Mouse (Mus musculus): ENCODE measurements around the gene Tbc1d1. TPM values are rescaled to one million over a fixed set of nuclear protein-coding genes. Genes with fewer than 3 reads are reported as not detected.
A peak's percentile ranks its signal among the peaks of the same experiment; 100 is the strongest.

The Tbc1d1 gene
- polyA plus RNA-seq, 1 experiment, result 17.0 TPM

DNA sequence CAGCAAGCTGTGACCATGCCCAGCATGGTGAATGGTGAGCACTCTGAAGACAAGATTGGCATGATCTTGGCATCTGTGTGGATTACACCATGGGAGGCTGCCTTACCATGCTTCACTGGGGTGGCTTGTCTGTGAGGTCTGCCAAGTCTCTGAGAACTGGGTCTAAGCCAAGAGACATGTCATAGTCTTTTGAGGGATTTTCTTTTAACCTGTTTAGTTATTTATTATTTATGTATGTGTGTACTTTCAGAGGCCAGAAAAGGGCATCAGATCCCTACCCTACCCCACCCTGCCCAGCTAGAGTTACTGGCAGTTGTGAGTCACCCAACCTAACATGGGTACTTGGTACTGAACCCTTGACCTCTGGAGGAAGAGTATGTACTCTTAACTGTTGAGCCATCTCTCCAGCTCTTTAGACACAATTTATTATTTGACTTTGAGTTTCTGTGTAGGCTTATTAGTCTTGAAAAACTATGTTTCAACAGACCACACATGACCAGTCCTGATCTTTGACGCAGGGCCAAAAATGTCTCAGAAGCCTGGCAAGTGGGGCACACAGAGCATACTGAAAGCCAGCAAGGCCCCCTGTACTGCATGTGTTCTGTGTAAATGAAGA lies 40.3 kb downstream of the Tbc1d1 start:
- WGBS, result 93% methylated on average over 1 of the region's 1 CpGs
- no peak for DNase-seq

DNA sequence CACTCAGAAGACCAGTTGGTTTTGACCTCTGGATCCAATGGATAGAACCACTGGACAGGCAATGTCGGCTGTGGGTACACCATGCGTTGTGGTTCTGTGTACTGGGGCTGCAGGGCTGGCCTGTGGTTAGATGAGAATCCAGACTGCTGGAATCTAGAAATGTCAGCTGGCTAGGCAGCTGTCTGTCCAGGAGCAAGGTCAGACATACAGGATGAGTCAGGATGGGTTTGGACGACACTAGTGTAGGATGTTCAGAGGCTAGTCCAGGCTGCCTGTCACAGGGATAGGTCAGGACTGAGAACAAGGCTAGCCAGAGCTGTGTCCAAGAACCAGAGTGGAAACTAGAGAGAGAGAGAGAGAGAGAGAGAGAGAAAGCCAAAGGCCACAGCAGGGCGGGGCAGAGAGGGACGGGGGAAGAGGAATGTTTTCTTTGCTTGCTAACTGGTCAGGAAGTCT lies 40.8 kb downstream of the Tbc1d1 start:
- Histone ChIP-seq H3K27me3 (ENCODE audit: control insufficient read depth, insufficient read depth, low read length) (no peaks in the 10 kb centered on the region), H3K4me3 (ENCODE audit: control insufficient read depth, insufficient read depth, low read length) (no peak overlapping the region), H3K27ac (ENCODE audit: control insufficient read depth, insufficient read depth, low read length) (no peak overlapping the region), H3K4me1 (replicated peaks; ENCODE audit: control insufficient read depth, insufficient read depth, low read length) (no peaks in the 10 kb centered on the region), H3K36me3 (ENCODE audit: control insufficient read depth, insufficient read depth, low read length) (no peaks in the 10 kb centered on the region)
- TF ChIP-seq POLR2A (IDR thresholded peaks at IDR 0.05; ENCODE audit: control insufficient read depth, extremely low read depth, insufficient read depth, low read length, poor library complexity) (no peak), CTCF (IDR thresholded peaks at IDR 0.05; ENCODE audit: borderline replicate concordance, control insufficient read depth, extremely low read depth, insufficient read depth, low read length, poor library complexity) (no peak)
- no peak for DNase-seq
- WGBS, result 85% methylated on average over 5 of the region's 5 CpGs

More for the DNA sequence above, 40.3 kb downstream of the Tbc1d1 start:
- no peak overlapping the region for H3K4me3 ChIP-seq (ENCODE audit: control insufficient read depth, insufficient read depth, low read length)
- no peaks in the 10 kb centered on the region for H3K36me3 ChIP-seq (ENCODE audit: control insufficient read depth, insufficient read depth, low read length)
- no peak for TF ChIP-seq CTCF (IDR thresholded peaks at IDR 0.05; ENCODE audit: borderline replicate concordance, control insufficient read depth, extremely low read depth, insufficient read depth, low read length, poor library complexity)
- no peak for TF ChIP-seq POLR2A (IDR thresholded peaks at IDR 0.05; ENCODE audit: control insufficient read depth, extremely low read depth, insufficient read depth, low read length, poor library complexity)
- no peak overlapping the region for H3K27ac ChIP-seq (ENCODE audit: control insufficient read depth, insufficient read depth, low read length)
- no peaks in the 10 kb centered on the region for H3K4me1 ChIP-seq (replicated peaks; ENCODE audit: control insufficient read depth, insufficient read depth, low read length)
- no peaks in the 10 kb centered on the region for H3K27me3 ChIP-seq (ENCODE audit: control insufficient read depth, insufficient read depth, low read length)

DNA sequence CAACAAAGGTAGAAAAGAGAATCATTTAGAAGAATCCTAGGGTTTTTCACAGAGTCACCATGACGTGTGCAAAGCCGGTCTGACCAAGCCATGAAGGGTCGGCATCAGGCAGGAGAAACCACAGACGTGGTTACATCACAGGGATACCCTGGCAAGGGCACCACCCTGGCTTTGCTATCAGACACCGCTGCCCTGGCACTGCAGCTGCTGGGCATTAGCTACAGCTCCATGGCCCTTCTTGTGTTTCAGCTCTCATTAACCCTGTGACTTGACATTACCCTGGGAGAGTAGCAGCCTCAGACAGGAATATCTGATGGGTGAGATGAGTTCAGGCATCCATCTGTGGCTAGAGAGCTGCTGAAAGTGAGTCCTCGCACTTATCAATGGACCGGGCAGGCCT lies 42.5 kb downstream of the Tbc1d1 start:
- Histone ChIP-seq H3K27me3 (ENCODE audit: control insufficient read depth, insufficient read depth, low read length) (no peaks in the 10 kb centered on the region), H3K27ac (ENCODE audit: control insufficient read depth, insufficient read depth, low read length) (no peak overlapping the region), H3K4me3 (ENCODE audit: control insufficient read depth, insufficient read depth, low read length) (no peak overlapping the region), H3K4me1 (replicated peaks; ENCODE audit: control insufficient read depth, insufficient read depth, low read length) (no peaks in the 10 kb centered on the region), H3K36me3 (ENCODE audit: control insufficient read depth, insufficient read depth, low read length) (no peaks in the 10 kb centered on the region)
- TF ChIP-seq POLR2A (IDR thresholded peaks at IDR 0.05; ENCODE audit: control insufficient read depth, extremely low read depth, insufficient read depth, low read length, poor library complexity) (no peak), CTCF (IDR thresholded peaks at IDR 0.05; ENCODE audit: borderline replicate concordance, control insufficient read depth, extremely low read depth, insufficient read depth, low read length, poor library complexity) (no peak)
- no peak for DNase-seq
- 96% methylated on average over 7 of the region's 7 CpGs for WGBS

DNA sequence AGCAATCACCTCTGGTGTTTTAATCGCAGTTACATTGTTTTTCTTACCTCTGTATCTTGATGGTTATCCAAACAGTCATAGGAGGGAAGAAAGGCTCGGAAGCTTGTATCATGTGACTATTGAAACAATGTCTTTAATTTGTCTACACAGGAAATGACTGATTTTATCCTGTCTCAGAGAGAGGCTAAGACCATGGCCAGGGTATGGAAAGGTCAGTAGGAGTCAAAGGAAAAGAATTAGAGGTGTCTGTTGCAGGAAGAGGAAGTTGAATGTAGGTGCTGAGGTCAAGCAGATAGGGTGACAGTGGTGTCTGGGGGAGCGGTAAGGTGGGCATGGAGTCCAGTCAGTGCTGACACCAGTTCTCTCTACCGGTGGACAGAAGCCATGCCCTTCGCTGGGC lies 45.0 kb downstream of the Tbc1d1 start:
- no peaks in the 10 kb centered on the region for H3K36me3 ChIP-seq (ENCODE audit: control insufficient read depth, insufficient read depth, low read length)
- no peak for DNase-seq
- H3K4me1 ChIP-seq (replicated peaks; ENCODE audit: control insufficient read depth, insufficient read depth, low read length), result no peaks in the 10 kb centered on the region
- TF ChIP-seq CTCF (IDR thresholded peaks at IDR 0.05; ENCODE audit: borderline replicate concordance, control insufficient read depth, extremely low read depth, insufficient read depth, low read length, poor library complexity) (no peak), POLR2A (IDR thresholded peaks at IDR 0.05; ENCODE audit: control insufficient read depth, extremely low read depth, insufficient read depth, low read length, poor library complexity) (no peak)
- 71% methylated on average over 5 of the region's 5 CpGs for WGBS
- H3K27ac ChIP-seq (ENCODE audit: control insufficient read depth, insufficient read depth, low read length), result no peak overlapping the region
- no peaks in the 10 kb centered on the region for H3K27me3 ChIP-seq (ENCODE audit: control insufficient read depth, insufficient read depth, low read length)
- no peak overlapping the region for H3K4me3 ChIP-seq (ENCODE audit: control insufficient read depth, insufficient read depth, low read length)

DNA sequence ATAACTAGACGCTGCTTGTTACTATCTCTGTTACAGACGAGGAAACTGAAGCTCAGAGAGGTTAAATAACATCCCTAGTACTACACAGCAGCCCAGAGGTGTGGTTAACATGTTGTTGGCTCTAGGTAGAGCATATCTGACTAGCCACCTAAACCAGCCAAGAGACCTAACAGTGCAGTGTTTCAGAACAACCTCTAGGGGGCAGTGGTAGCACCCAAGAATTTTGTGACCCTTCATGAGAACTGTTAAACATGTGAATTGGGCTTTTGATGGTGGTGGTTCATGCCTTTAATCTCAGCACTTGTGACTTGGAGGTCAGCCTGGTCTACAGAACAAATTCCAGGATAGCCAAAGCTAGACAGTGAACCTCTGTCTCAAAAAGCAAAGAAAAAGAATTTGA lies 46.2 kb downstream of the Tbc1d1 start:
- TF ChIP-seq POLR2A (IDR thresholded peaks at IDR 0.05; ENCODE audit: control insufficient read depth, extremely low read depth, insufficient read depth, low read length, poor library complexity) (no peak), CTCF (IDR thresholded peaks at IDR 0.05; ENCODE audit: borderline replicate concordance, control insufficient read depth, extremely low read depth, insufficient read depth, low read length, poor library complexity) (no peak)
- no peak overlapping the region for H3K4me3 ChIP-seq (ENCODE audit: control insufficient read depth, insufficient read depth, low read length)
- WGBS, result 61% methylated on average over 2 of the region's 2 CpGs
- DNase-seq, result peak; percentile 47
- no peak overlapping the region for H3K27ac ChIP-seq (ENCODE audit: control insufficient read depth, insufficient read depth, low read length)
- no peaks in the 10 kb centered on the region for H3K4me1 ChIP-seq (replicated peaks; ENCODE audit: control insufficient read depth, insufficient read depth, low read length)
- no peaks in the 10 kb centered on the region for H3K27me3 ChIP-seq (ENCODE audit: control insufficient read depth, insufficient read depth, low read length)
- H3K36me3 ChIP-seq (ENCODE audit: control insufficient read depth, insufficient read depth, low read length), result no peaks in the 10 kb centered on the region

DNA sequence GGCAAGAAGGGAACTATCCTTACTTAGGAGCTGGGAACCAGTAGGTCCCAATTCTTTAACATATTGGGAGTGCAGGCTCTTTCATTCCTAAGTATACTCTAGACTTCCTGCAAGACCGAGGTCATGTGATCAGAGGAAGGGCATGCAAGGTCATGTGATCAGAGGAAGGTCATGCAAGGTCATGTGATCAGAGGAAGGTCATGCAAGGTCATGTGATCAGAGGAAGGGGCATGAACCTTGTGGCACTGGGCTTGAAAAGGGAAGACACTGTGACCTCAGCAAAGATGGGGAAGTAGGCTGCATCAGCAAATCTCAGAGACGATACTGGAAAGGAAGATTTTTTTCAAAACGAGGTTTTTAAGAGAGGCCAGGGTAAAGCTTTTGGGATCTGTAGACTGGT lies 49.5 kb downstream of the Tbc1d1 start:
- H3K27ac ChIP-seq (ENCODE audit: control insufficient read depth, insufficient read depth, low read length), result no peak overlapping the region
- no peak for DNase-seq
- no peak overlapping the region for H3K4me3 ChIP-seq (ENCODE audit: control insufficient read depth, insufficient read depth, low read length)
- 44% methylated on average over 3 of the region's 3 CpGs for WGBS
- H3K4me1 ChIP-seq (replicated peaks; ENCODE audit: control insufficient read depth, insufficient read depth, low read length), result no peaks in the 10 kb centered on the region
- no peaks in the 10 kb centered on the region for H3K27me3 ChIP-seq (ENCODE audit: control insufficient read depth, insufficient read depth, low read length)
- TF ChIP-seq POLR2A (IDR thresholded peaks at IDR 0.05; ENCODE audit: control insufficient read depth, extremely low read depth, insufficient read depth, low read length, poor library complexity) (no peak), CTCF (IDR thresholded peaks at IDR 0.05; ENCODE audit: borderline replicate concordance, control insufficient read depth, extremely low read depth, insufficient read depth, low read length, poor library complexity) (no peak)
- H3K36me3 ChIP-seq (ENCODE audit: control insufficient read depth, insufficient read depth, low read length), result no peaks in the 10 kb centered on the region

DNA sequence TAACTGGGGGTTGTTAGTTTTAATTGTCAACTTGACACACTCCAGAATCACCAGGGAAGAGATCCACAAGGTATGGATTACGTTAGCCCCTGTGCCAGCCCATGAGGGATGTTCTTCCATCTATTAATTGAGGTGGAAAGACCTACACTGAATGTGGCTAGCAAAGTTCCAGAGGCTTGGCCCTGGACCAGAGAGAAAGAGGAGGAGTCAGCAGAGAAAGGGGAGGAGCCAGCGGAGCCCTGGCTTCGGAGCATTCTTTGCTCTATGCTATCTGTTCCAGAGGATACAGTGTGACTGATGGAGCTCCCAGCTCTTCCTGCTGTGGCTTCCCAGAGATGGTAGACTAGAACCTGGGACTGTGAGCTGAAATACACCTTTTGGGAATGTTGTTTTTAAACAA lies 50.3 kb downstream of the Tbc1d1 start:
- Histone ChIP-seq H3K36me3 (ENCODE audit: control insufficient read depth, insufficient read depth, low read length) (no peaks in the 10 kb centered on the region), H3K27ac (ENCODE audit: control insufficient read depth, insufficient read depth, low read length) (no peak overlapping the region), H3K4me1 (replicated peaks; ENCODE audit: control insufficient read depth, insufficient read depth, low read length) (no peaks in the 10 kb centered on the region), H3K27me3 (ENCODE audit: control insufficient read depth, insufficient read depth, low read length) (no peaks in the 10 kb centered on the region), H3K4me3 (ENCODE audit: control insufficient read depth, insufficient read depth, low read length) (no peak overlapping the region)
- 96% methylated on average over 3 of the region's 3 CpGs for WGBS
- no peak for TF ChIP-seq CTCF (IDR thresholded peaks at IDR 0.05; ENCODE audit: borderline replicate concordance, control insufficient read depth, extremely low read depth, insufficient read depth, low read length, poor library complexity)
- no peak for TF ChIP-seq POLR2A (IDR thresholded peaks at IDR 0.05; ENCODE audit: control insufficient read depth, extremely low read depth, insufficient read depth, low read length, poor library complexity)
- no peak for DNase-seq
